Mouse (Mus musculus) heart, adult 2 months (tissue): ENCODE results near the gene Ptgdr. TPM values are rescaled to one million over a fixed set of nuclear protein-coding genes. Genes with fewer than 3 reads are reported as not detected.
"Not testable (repeated sequence)": the region's sequence is repeated elsewhere in the genome, so short reads cannot be mapped to it uniquely, and the experiment has no call there.

ENCODE experiments used
- DNase-seq, 2 experiments: peaks; one replicate each; pipeline ENCODE4 v3.0.0; 2021
- H3K27ac ChIP-seq: fragments of 200-600 bp; 2 replicates; pipeline ENCODE4 v1.8.1; 2022
- H3K27me3 ChIP-seq: fragments of 200-500 bp; 2 replicates; pipeline ENCODE4 v1.6.1; 2012; ENCODE audit warnings: mild to moderate bottlenecking, low read length, inconsistent platforms, mixed read lengths; ENCODE audit not compliant: control insufficient read depth, insufficient read depth
- H3K36me3 ChIP-seq: fragments of 200-500 bp; 2 replicates; pipeline ENCODE4 v1.6.1; 2012; ENCODE audit warnings: low read length, inconsistent platforms; ENCODE audit not compliant: control insufficient read depth, insufficient read depth
- H3K4me1 ChIP-seq: fragments of 200-500 bp; 2 replicates; pipeline ENCODE4 v1.6.1; 2011; ENCODE audit warnings: low read length; ENCODE audit not compliant: control insufficient read depth, insufficient read depth
- H3K4me3 ChIP-seq: fragments of 200-600 bp; 2 replicates; pipeline ENCODE4 v1.8.1; 2022
- H3K79me2 ChIP-seq: fragments of 200-500 bp; replicated peaks from 2 replicates; pipeline ENCODE4 v1.6.1; 2012; ENCODE audit warnings: mild to moderate bottlenecking, inconsistent platforms, low read length, moderate library complexity, mixed read lengths; ENCODE audit not compliant: control insufficient read depth, insufficient read depth
- H3K9ac ChIP-seq: fragments of 200-500 bp; 2 replicates; pipeline ENCODE4 v1.6.1; 2012; ENCODE audit warnings: low read depth, mild to moderate bottlenecking, control low read depth, inconsistent platforms, low read length, mixed read lengths
- CTCF ChIP-seq: fragments of 200-600 bp; IDR thresholded peaks from 2 replicates; pipeline ENCODE4 v1.8.1; 2022; ENCODE audit warnings: antibody characterized with exemption, mild to moderate bottlenecking, moderate library complexity
- EP300 ChIP-seq: fragments of 200-500 bp; IDR thresholded peaks from 2 replicates; pipeline ENCODE4 v1.6.1; 2011; ENCODE audit warnings: low read depth, low read length, control low read depth; ENCODE audit not compliant: insufficient read depth
- POLR2A ChIP-seq: fragments of 200-500 bp; IDR thresholded peaks from 2 replicates; pipeline ENCODE4 v1.6.1; 2011; ENCODE audit warnings: mild to moderate bottlenecking, low read depth, low read length, control low read depth; ENCODE audit not compliant: insufficient read depth
- WGBS: fragments of 180-500 bp; shearing (Covaris S2); methylation state at CpG from one replicate; pipeline ENCODE4 v1.1.7; 2018; 5-methylcytosine and 5-hydroxymethylcytosine counted together
- intact Hi-C: fragments of 180-260 bp; cut with DNase I; formaldehyde crosslinking; loops from one replicate; pipeline ENCODE4 v1.15.1; 2025
- polyA plus RNA-seq: library from polyadenylated mRNA; depleted of rRNA; stranded (reverse); fragments of >200 nt; gene quantifications from 2 replicates; pipeline ENCODE4 v1.2.3, GENCODE M21; 2012
- total RNA-seq, 2 experiments: library from RNA; stranded (reverse); gene quantifications; 2 replicates each; pipeline ENCODE4 v1.2.3; 2021

Ptgdr gene
- total and polyA plus RNA-seq, 3 experiments: not detected

DNA sequence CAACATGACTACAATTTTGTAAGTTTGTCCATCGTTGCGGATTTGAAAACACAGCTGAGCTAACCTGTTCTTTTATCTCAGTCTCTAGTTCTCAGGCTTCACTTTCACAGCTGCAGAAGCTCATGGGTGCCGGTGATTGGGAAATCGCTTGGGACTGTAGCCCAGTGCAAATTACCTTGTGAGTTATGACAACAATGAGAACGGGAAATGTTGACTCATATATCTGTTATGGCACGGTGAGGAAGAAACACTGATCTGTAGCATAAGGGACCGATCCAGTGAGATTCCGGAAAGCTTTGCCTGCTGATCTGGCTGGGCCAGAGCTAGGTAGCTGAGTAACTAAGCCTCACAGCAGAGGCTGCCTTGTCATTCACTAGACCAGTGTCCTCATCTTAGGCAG, 6.5 kb upstream of the Ptgdr start:
- TF ChIP-seq EP300: no peak
- no peak for TF ChIP-seq POLR2A
- TF ChIP-seq CTCF: no peak
- 66% methylated on average over 8 of the region's 8 CpGs for WGBS

GRCm38 (mm10) chr14:44863086-44863485, 3.9 kb upstream of the Ptgdr start:
- Histone ChIP-seq H3K36me3 (no peaks in the 10 kb centered on the region), H3K27me3 (peaks cover 2% of the 10 kb centered on the region; the same call in 1 of the 2 replicates), H3K79me2 (no peaks in the 10 kb centered on the region), H3K4me1 (no peaks in the 10 kb centered on the region), H3K9ac (no peak overlapping the region), H3K4me3 (no peak overlapping the region), H3K27ac (no peak overlapping the region)
- no peak for DNase-seq
- intact Hi-C loops: no loop called here
- 54% methylated on average over 4 of the region's 4 CpGs for WGBS
- TF ChIP-seq CTCF: no peak
- no peak for TF ChIP-seq EP300
- no peak for TF ChIP-seq POLR2A

More for the DNA sequence above, 6.5 kb upstream of the Ptgdr start:
- H3K4me3 ChIP-seq: no peak overlapping the region
- no peaks in the 10 kb centered on the region for H3K4me1 ChIP-seq
- no peaks in the 10 kb centered on the region for H3K36me3 ChIP-seq
- H3K27ac ChIP-seq: no peak overlapping the region
- intact Hi-C loops: no loop called here
- H3K79me2 ChIP-seq: no peaks in the 10 kb centered on the region
- no peaks in the 10 kb centered on the region for H3K27me3 ChIP-seq
- no peak for DNase-seq
- H3K9ac ChIP-seq: no peak overlapping the region

GRCm38 (mm10) chr14:44861161-44861560, 2.0 kb upstream of the Ptgdr start:
- Histone ChIP-seq H3K27ac (no peak overlapping the region), H3K9ac (no peak overlapping the region), H3K27me3 (peaks cover 2% of the 10 kb centered on the region; the same call in 1 of the 2 replicates), H3K79me2 (no peaks in the 10 kb centered on the region), H3K36me3 (no peaks in the 10 kb centered on the region), H3K4me1 (no peaks in the 10 kb centered on the region), H3K4me3 (no peak overlapping the region)
- no peak for DNase-seq
- intact Hi-C loops: no loop called here
- 35% methylated on average over 3 of the region's 3 CpGs for WGBS
- no peak for TF ChIP-seq CTCF
- TF ChIP-seq POLR2A: no peak

DNA sequence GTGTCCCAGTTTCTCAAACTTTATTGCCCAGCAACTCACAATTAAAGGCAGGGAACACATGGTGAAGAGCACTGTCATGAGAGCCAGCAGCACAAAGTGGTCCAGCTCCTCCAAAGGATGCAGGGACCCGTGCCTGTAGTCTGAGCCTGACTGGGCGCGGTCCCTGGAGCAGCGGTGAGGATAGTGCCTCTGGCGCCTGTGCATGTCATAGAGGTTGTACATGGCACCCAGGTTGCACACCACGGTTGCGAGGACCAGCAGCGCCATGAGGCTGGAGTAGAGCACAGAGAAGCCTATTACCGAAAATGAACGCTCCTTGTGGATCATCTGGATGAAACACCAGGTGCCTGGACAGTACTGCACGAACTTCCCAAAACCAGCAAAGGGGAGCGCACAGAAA, 803 bp downstream of the Ptgdr start:
- Histone ChIP-seq H3K27ac (no peak overlapping the region), H3K36me3 (no peaks in the 10 kb centered on the region), H3K27me3 (peaks cover 2% of the 10 kb centered on the region; the same call in 1 of the 2 replicates), H3K79me2 (no peaks in the 10 kb centered on the region), H3K9ac (no peak overlapping the region), H3K4me3 (no peak overlapping the region), H3K4me1 (no peaks in the 10 kb centered on the region)
- DNase-seq: no peak
- no peak for TF ChIP-seq POLR2A
- no peak for TF ChIP-seq EP300
- TF ChIP-seq CTCF: no peak
- WGBS: 19% methylated on average over 12 of the region's 12 CpGs
- intact Hi-C loops: no loop called here

DNA sequence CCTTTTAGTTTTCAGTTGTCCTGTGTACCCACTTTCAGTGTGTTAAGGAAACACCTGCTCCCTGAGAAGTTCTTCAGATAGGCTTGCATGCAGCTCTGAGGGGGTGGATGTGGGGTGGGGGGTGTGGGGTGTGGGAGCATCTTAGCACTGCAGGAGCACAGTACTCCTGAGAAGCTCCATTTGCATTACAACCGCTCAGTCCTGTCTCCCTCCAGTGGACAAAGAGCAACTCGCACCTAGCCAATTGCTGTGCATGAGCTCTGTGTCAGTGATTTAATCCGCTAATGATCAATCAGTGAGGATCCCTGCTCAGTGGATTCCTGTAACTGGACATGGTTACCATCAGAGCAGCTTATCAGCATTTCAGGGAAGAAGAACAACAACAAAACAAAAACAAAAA, 8.5 kb downstream of the Ptgdr start:
- intact Hi-C loops, DNase-seq, H3K79me2 ChIP-seq, H3K27ac ChIP-seq, H3K4me3 ChIP-seq, H3K27me3 ChIP-seq, H3K4me1 ChIP-seq, H3K9ac ChIP-seq, H3K36me3 ChIP-seq: not testable (repeated sequence)
- TF ChIP-seq CTCF: peak; percentile 39
- 4% methylated on average over 3 of the region's 3 CpGs for WGBS

- intact Hi-C loops: no loop called here
- no peak for DNase-seq
- H3K27me3 ChIP-seq: no peaks in the 10 kb centered on the region
- no peaks in the 10 kb centered on the region for H3K4me1 ChIP-seq
- no peak overlapping the region for H3K4me3 ChIP-seq
- TF ChIP-seq POLR2A (no peak), EP300 (no peak), CTCF (no peak)
- no peak overlapping the region for H3K9ac ChIP-seq
- H3K27ac ChIP-seq: no peak overlapping the region
- 75% methylated on average over 2 of the region's 2 CpGs for WGBS
- H3K36me3 ChIP-seq: no peaks in the 10 kb centered on the region
- no peaks in the 10 kb centered on the region for H3K79me2 ChIP-seq
Measured at GRCm38 (mm10) chr14:44847740-44848139, 11.4 kb downstream of the Ptgdr start.
